Mouse (Mus musculus): ENCODE measurements around the gene Nos3.
"Not testable (repeated sequence)": the region's sequence is repeated elsewhere in the genome, so short reads cannot be mapped to it uniquely, and the experiment has no call there.

Gene Nos3

DNA sequence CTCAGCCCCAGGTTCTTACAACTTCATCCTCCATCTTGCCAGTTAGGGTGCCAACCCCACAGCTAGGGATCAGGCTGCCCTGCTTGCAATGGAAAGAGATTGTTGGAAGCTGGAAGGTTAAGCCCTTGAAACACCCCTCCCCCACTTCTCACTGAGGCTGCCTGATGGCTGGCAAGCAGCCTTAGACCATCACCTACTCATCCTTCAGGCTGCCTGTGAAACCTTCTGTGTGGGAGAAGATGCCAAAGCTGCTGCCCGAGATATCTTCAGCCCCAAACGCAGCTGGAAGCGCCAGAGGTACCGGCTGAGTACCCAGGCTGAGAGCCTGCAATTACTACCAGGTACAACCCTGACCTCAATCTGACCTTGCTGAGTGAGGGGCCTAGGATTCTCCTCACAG, 14.9 kb downstream of the Nos3 start:
- DNase-seq, result peak; percentile 47

DNA sequence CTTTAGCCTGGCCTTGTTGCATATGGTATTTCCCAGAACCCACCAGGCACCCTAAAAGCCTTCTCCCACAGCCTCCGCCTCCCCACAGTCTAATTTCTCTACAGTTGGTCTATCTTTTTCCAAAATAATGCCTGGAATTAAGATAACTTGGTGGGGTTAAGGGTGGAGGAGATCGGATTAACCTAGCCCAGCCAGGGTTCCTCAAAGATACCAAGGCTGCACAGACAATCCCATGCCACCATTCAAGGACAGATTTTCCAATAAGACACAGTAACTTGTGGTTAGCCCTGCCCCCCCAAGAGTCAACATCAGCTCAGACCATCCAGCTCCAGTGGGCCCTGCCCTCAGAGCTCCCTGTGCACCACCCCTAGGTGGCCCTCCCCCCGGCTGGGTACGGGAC, 15.9 kb downstream of the Nos3 start:
- no peak for DNase-seq

DNA sequence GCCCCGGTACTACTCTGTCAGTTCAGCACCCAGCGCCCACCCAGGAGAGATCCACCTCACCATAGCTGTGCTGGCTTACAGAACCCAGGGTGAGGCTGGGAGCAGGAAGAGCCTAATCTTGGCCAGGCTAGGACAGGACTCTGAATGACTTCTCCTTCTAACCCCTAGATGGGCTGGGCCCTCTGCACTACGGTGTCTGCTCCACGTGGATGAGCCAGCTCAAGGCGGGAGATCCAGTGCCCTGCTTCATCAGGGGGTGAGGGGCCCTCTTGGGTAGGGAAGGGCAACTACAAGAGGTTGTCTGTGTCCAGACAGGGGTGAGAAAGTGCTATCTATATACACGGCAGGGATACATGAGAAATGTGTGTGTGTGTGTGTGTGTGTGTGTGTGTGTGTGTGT, 16.9 kb downstream of the Nos3 start:
- DNase-seq, result no peak

DNA sequence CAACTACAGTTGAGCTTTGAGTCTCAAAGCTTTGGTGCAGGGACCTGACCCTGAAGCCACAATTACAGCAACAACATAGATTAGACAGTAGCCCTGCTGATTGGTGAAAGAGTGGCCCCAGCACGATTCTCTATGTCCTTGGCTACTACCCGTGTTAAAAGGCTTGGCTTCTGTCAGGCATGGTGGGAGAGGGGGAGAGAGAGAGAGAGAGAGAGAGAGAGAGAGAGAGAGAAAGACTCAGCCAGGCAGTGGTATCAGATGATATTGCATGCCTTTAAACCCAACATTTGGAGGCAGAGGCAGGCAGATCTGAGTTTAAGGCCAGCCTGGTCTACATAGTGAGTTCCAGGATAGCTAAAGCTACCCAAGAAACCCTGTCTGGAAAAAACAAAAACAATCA, 17.4 kb downstream of the Nos3 start:
- DNase-seq, result no peak

DNA sequence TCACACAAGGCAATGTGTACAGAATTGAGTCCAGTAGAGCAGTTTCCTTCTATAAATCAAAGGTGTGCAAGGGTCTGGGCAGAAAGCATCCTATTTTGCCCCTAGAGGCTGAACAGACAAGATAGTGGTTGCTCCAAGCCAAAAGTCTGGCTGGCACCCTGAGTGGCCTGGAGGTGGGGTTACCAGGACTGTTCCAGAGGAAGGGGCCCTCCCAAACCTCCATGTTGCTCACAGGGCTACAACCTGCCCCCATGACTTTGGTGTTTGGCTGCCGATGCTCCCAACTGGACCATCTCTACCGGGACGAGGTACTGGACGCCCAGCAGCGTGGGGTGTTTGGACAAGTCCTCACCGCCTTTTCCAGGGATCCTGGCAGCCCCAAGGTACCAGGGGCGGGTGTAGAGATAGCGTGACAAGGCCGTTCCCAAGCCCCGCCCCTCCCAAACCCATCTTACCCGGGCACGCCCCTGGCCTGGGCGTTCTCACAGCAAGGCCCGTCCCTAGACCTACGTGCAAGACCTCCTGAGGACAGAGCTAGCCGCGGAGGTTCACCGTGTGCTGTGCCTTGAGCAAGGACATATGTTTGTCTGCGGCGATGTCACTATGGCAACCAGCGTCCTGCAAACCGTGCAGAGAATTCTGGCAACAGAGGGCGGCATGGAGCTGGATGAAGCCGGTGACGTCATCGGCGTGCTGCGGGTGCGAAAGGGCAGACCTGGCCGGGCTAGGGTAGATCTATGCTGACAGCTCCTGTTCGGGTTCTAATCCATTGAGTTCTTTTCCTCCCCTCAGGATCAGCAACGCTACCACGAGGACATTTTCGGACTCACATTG, 18.6 kb downstream of the Nos3 start:
- DNase-seq, result peak; percentile 96

DNA sequence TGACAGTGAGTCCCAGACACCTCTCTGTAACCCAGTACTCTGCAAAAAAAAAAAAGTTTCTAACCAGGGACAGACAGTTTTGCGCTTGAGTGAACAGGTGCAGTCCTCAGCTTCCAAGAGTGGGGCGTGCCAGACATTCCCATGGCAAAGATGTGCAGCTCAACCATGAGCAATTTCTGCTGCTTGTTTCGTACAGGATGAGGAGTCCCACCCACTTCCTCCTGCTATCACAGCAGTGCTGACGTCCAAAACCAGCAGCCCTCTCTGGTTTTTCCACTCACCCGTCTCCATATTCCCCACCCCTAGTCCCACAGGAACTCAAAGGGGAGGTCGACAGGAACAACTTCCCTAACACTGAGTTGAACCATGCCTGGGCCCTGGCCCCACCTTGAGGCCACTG, 19.8 kb downstream of the Nos3 start:
- no peak for DNase-seq

DNA sequence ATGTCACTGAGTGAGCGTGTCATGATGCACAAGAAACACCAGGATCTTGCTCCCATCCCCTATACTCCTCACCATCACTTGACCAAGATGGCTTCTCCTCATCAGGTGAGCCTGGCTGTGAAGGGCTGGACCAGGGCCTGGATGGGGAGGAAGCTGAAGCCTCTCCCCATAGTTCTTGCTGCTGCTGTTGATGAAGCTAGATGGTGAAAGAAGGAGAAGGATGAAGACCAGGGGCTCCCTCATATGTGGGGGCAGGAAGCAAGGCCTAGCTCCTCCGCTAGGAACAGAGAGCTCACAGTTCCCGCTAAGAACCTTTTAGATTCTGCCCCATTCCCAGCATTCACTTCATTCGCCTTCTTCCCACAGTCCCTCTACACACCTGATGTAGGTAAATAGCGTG, 20.8 kb downstream of the Nos3 start:
- DNase-seq, result no peak

DNA sequence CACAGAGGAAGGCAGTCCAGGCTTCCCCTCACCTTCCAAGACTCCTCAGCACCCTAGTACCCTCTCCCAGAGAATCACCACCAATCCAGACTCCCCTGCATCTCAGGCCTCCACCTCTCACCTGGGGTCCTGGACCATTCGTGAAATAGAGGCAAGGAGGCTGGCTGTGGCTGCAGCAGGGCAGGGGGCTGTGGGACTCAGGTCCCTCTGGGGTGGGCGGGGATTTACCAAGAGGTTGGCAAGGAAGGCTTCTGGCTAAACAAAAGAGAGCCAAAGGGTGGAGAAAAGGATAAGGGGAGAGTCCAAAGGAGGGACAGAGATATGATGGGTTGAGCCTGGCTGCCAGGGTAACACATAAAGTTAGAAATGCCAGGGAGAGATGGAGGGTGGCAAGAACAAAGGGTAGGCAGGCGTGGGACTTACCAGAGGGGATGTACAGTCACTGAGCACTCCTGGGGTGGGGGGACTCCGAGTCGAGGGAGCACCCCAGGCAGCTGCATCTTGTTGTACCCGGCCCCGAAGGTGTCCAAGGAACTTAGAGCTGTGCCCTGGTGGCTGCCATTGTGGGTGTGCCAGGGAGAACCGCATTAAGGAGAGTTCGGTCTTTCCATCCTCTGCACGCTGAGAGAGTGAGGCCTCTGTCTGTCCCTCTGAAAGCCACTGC, 21.4 kb downstream of the Nos3 start:
- DNase-seq, result no peak

DNA sequence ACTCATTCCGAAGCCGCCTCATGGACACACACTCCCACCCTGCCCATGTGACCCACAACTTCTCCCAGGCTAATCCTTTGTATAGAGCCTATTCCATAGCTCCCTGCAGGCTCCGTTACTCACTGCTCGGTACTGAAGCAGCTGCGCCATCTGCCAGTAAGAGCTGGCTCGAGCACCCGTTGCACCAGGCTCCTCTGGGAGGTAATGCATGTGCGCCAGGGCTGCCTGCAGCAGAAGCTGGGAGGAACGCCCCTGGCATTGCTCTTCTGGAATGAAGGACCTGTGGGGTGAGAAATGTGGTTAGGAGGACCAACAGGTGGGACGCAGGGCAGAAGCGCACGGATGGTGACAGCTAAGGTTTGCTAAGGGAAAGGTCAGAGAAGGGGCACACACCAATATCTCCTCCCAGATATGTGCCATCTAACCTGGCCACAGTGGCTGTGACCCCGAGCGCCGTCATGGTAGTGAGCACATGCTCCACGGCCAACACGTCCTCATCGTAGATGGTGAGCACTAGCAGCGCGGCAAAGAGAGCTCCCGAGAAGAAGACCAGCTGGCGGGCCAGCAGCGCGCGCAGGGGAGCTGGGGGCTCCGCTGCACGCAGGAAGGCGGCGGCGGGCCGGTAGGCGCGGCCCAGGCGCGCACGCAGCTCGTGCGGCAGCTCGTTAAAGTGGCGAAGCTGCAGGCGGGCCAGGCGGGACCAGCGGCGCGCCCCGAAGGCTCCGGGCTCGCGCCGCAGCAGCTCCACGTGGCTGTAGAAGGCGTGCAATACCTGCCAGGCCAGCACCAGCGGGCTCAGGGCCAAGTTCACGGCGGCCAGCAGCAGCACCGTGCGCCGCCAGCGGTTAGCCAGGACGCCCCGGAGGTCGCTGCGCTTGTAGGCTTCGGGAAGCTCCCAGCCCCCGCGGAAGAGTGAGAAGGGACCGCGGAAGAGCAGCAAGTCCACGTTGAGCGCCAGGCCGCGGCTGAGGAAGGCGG, 22.9 kb downstream of the Nos3 start:
- DNase-seq, result peak; percentile 84

DNA sequence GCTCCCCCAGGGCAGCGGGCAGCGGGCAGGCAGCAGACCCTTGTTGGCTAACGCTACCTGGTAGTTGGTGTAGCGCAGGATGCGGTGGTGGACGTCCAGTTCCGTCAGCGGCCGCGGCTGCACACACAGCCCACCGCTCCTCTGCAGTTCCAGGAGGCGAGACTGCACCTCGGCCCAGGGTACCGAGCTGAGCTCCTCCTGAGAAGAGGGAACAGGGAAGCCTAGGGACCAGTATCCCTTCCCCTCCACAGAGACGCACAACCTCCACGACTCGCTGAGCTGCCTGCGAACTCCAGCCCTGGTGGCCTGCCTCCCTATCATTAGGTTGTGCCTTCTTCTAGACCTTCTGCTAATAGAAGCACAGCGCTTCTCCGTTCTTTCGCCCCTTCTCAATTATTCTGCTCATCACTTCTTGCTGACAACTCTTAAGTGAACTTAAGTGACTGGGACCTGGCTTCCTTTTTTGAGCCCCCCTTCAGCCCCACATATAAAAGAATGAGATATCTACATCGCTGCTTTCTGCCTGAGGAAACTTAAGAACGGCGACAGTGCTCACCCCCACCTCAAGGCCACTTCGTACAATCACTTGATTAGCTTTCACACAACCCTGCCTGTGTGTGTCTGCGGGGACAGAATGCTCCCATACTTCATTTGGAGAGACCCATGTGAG, 23.8 kb downstream of the Nos3 start:
- DNase-seq, result no peak

DNA sequence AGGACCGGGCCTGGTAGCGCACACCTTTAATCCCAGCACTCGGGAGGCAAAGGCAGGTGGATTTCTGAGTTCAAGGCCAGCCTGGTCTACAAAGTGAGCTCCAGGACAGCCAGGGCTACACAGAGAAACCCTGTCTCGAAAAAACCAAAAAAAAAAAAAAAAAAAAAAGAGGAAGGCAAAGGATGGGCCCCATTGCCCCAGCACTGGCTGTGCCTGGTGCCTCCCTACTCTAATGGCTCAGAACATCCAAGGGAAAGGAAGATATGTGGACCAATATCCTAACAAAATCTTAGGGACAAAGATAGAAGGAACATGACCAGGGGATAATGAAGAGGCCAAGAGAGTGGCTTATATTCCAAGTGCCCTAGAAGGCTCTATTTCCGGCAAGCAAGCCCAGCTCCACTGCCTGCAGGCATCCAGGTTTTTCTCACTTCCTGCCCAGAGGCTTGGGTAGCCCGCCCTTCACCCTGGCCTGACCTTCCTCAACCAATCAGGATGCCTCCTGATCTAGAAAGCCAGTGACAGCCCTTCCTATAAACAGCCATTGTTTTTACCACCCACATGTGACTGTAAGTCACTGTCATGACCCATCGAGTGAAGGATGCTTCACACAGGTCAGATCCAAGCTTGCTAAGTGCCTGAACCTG, 24.5 kb downstream of the Nos3 start:
- peak; percentile 63 for DNase-seq

DNA sequence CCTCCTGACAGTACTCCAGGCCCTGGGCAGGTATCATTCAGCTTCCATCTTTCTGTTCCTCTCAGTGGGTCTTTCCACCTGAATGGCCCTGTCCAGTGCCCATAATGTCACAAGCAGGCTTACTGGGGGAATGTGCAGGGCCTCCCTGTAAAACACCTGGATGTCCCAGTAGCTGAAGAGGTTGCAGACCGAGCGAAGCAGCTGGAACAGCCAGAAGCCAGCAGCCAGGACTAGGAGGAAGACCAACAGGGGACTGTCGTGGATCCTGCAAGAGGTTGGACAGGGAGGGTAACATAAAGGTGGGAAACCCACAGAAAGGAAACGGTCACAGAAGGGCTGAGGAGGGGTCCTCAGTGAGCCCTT, 25.0 kb downstream of the Nos3 start:
- no peak for DNase-seq

DNA sequence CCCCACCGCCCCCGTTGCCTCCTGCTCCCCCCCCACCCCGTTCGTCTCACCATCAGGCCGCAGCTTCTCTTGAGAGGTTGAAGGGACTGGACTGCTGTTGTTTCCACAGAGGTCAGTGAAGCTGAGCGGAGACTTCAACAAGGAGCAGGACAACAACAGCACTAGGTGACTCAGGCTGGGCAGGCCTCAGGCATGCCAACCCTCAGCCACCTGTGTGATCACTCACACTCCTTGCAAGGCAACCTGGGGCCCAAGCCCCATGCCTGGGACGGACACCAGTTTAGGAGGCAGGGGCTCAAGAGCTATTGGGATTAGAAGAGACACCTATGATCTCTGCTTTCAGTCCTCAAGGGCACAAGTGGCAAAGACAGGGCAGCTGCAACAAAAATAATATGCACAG, 27.3 kb downstream of the Nos3 start, which contains the start of gene Atg9b:
TSS of gene Atg9b (minus strand) at position 280 of the 400 bp plus-strand sequence.
- DNase-seq, result no peak

DNA sequence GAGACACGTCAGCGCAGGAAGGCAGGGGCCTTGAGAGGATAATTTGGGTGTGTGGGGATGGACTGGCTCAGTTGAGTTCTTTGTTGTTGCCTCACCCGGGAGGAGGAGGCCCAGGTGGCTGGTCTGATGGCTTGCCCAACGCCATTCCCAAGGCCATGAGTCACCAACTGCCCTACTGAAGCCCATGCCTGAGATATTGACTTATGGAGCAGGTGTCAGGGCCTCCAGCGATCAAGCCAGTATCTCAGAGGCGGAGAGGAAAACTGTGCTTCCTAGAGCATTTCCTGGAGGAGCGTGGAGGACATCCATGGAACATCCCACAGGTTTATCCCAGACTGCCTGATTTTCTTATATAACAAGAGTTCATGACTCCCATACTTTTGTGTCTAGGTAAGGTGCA, 28.1 kb downstream of the Nos3 start:
- DNase-seq, result no peak

DNA sequence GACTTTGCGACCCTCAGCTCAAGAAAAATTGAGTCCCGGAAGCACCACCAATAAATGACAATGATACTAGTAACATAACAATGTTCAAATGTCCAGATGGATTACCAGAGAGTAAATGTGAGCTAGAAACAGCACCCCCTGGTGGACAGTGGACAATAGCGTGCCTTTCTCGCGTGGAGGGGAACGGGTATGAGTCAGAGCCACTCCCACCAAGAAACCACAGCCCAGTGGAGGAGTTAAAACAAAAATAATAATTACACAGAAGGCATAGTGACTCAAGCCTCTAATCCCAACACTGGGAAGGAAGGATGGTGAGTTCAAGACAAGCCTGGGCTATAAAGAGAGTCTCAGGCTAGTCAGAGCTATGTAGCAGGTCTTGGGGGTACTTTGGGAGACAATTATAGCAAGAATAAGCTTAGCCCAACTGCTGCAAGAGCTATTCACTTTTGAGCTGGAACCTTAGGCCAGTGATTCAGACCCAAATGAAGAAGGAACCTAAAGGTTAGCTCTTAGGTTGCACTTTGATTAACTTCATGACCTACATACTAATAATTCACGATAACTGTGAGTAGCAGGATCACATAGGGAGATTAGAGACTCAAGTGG, 28.9 kb downstream of the Nos3 start, which contains the start of gene Abcb8:
TSS of gene Abcb8 (plus strand) at position 272 of the 606 bp plus-strand sequence.
- DNase-seq, result peak; percentile 91

DNA sequence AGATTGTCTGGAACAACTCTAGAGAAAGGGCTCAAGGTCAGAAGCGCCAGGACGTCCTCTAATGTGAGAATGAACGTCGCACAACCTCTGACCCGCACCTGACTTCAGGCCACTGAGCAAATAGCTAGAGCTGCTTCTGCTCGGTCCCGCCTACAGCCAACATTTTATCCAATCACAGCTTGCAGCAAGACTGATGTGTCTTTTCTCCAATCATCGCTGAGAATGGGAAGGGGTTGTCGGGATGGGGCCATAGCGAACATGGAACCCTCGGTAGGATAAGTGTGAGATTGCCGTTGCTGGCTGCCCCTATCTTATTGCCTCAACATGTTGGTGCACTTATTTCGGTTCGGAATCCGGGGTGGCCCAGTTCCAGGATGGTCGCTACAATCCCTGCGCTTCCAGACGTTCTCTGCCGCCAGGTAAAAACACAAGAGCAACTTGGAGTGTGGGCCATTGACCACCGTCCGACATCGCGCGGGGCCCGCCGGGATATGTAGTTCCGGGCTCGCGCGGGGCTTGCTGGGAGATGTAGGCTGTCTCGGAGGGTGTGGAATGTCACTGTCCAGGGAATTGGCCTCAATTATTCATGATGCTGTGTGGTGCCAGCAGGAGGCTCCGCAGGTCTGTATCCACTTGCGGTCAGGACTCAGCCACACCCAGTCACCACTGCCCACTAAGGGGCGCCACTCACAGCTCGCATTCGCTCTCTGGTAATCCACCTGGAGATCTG, 29.7 kb downstream of the Nos3 start:
- DNase-seq, result peak; percentile 99

DNA sequence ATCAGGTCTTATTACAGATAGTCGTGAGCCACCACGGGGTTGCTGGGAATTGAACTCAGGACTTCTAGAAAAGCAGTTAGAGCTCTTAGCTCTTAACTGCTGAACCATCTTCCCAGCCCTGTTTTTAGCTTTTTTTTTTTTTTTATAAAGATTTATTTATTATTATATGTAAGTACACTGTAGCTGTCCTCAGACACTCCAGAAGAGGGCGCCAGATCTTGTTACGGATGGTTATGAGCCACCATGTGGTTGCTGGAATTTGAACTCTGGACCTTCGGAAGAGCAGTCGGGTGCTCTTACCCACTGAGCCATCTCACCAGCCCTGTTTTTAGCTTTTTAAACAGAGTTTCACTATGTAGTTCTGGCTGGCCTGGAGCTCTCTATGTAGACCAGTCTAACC, 31.6 kb downstream of the Nos3 start:
- DNase-seq, result not testable (repeated sequence)

DNA sequence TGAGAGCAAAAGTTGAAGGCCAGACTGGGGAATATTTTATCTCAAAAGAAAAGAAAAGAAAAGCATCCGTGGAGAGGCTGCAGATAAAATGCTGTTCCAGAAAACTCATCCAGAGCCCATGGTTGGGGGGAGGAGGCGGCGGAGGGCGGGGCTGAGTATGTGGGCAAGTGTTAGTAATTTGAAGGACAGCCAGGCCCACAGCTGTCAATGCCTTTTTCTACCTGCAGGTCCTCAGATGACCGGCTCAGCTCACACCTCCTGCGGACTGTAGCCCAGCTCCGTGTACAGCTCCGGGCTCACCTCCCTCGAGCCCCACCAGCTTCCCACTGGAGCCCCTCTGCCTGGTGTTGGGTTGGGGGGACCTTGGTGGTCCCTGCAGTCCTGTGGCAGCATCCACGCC, 35.1 kb downstream of the Nos3 start:
- no peak for DNase-seq

DNA sequence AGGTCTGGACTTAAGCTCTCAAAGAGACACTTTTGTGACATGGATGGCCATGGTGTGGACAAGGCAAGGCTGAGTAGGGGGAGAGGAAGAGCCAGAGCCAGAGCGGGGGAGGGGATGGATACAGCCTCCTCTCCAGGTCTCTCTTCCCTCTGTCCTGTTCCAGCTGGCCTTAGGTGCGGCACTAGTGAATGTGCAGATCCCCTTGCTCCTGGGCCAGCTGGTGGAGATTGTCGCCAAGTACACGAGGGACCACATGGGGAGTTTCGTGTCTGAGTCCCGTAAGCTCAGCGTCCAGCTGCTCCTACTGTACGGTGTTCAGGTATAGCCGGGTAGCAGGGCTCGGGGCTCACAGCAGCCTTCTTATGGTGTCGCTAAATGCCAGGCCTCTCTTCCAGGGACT, 35.8 kb downstream of the Nos3 start:
- no peak for DNase-seq

DNA sequence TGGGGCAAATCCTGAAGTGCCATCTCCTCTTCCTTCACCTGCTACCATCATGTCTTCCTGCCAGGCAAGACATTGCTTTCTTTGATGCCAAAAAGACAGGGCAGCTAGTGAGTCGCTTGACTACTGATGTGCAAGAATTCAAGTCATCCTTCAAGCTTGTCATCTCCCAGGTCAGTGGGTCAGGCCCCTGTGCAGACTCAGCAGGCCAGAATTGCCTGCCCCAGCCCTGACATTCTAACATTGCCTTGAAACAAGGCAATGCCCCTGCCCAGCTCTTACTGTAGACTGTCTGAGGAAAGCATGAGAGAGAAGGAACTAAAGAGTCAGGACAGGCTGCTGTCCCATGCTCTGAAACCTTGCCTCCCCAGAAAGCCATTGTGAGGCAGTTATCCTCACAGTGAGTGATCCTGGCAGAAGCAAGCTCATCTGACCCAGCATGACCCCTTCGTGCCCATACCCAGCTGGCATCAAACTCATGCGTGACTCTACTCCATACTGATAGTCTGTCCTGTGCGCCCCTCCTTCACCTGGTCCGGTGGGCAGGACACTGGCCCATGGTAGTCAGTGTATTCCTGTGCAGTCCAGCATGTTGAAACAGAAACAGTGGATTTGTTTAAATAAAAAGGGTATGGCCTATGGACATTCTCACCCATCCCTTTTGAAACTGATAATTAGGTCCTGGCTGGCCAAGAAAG, 36.4 kb downstream of the Nos3 start:
- DNase-seq, result no peak
